Mouse (Mus musculus) midbrain, embryonic 11.5 days (tissue): ENCODE results near the gene Cyp2t4. TPM values are rescaled to one million over a fixed set of nuclear protein-coding genes. Genes with fewer than 3 reads are reported as not detected.

Experiments
- ATAC-seq: fragments of 200-750 bp; cut with Nextera tagmentation; 2 replicates; pipeline ENCODE4 v1.8.0; 2017; ENCODE audit warnings: moderate TSS enrichment, moderate library complexity; ENCODE audit not compliant: low FRiP score
- DNase-seq: peaks from one replicate; pipeline ENCODE4 v3.0.0; 2015; ENCODE audit warnings: low spot score; ENCODE audit errors: missing footprints
- H3K27ac ChIP-seq: fragments of 300-500 bp; sonication (generic); 2 replicates; pipeline ENCODE4 v1.5.1; 2014; ENCODE audit warnings: low read depth, low read length
- H3K27me3 ChIP-seq: fragments of 300-500 bp; sonication (generic); 2 replicates; pipeline ENCODE4 v1.6.1; 2014; ENCODE audit warnings: mild to moderate bottlenecking, low read length, moderate library complexity, mixed read lengths; ENCODE audit not compliant: control insufficient read depth, insufficient read depth
- H3K36me3 ChIP-seq: fragments of 300-500 bp; sonication (generic); 2 replicates; pipeline ENCODE4 v1.6.1; 2014; ENCODE audit warnings: mild to moderate bottlenecking, low read length, moderate library complexity, mixed read lengths; ENCODE audit not compliant: control insufficient read depth, insufficient read depth
- H3K4me1 ChIP-seq: fragments of 300-500 bp; sonication (generic); 2 replicates; pipeline ENCODE4 v1.6.1; 2014; ENCODE audit warnings: low read length; ENCODE audit not compliant: control insufficient read depth, insufficient read depth
- H3K4me2 ChIP-seq: fragments of 300-500 bp; sonication (generic); 2 replicates; pipeline ENCODE4 v1.6.1; 2014; ENCODE audit warnings: mild to moderate bottlenecking, moderate library complexity
- H3K4me3 ChIP-seq: fragments of 300-500 bp; sonication (generic); 2 replicates; pipeline ENCODE4 v1.5.1; 2014; ENCODE audit warnings: low read depth, low read length
- H3K9ac ChIP-seq: fragments of 300-500 bp; sonication (generic); 2 replicates; pipeline ENCODE4 v1.6.1; 2014; ENCODE audit warnings: low read length
- H3K9me3 ChIP-seq: fragments of 300-500 bp; sonication (generic); 2 replicates; pipeline ENCODE4 v1.6.1; 2016; ENCODE audit warnings: low read length; ENCODE audit not compliant: control insufficient read depth
- WGBS: fragments of 180-500 bp; shearing (Covaris S2); extraction: QIAGEN DNeasy Blood & Tissue Kit; methylation state at CpG from one replicate; pipeline ENCODE4 v1.1.7; 2014; 5-methylcytosine and 5-hydroxymethylcytosine counted together
- polyA plus RNA-seq: library from polyadenylated mRNA; unstranded; fragments of >200 nt; fragmentation: Nextera tagmentation; extraction: Ambion mirVana; gene quantifications from 2 replicates; pipeline ENCODE4 v1.2.1, GENCODE M21; 2014

The Cyp2t4 gene
- polyA plus RNA-seq, result 0.11 and 0.19 TPM in 2 replicates

- Histone ChIP-seq H3K4me2 (no peak within 1 kb of the TSS), H3K27me3 (no peaks in the 10 kb centered on the region), H3K4me3 (no peak within 1 kb of the TSS), H3K9ac (no peak within 1 kb of the TSS), H3K9me3 (no peaks in the 10 kb centered on the region), H3K27ac (no peak within 1 kb of the TSS), H3K36me3 (peaks cover 2% of the 10 kb centered on the region; the same call in 1 of the 2 replicates), H3K4me1 (no peaks in the 10 kb centered on the region)
- DNase-seq (no peak), ATAC-seq (no peak)
- WGBS, result 74% methylated on average over 10 of the region's 10 CpGs
These were observed at the start of gene Cyp2t4 for GRCm38 (mm10) chr7:27153205-27153764. Gene Cyp2t4, plus strand, starts transcription at chr7:27153714.

- Histone ChIP-seq H3K27ac (no peak overlapping the region), H3K9ac (no peak overlapping the region), H3K9me3 (peaks cover 2% of the 10 kb centered on the region; the same call in 1 of the 2 replicates), H3K4me1 (no peaks in the 10 kb centered on the region), H3K4me3 (no peak overlapping the region), H3K36me3 (no peaks in the 10 kb centered on the region), H3K27me3 (no peaks in the 10 kb centered on the region), H3K4me2 (no peak overlapping the region)
- WGBS, result 71% methylated on average over 5 of the region's 5 CpGs
- no peak for ATAC-seq
- no peak for DNase-seq
These were observed 48.6 kb upstream of the Cyp2t4 start for GRCm38 (mm10) chr7:27104882-27105281.

DNA sequence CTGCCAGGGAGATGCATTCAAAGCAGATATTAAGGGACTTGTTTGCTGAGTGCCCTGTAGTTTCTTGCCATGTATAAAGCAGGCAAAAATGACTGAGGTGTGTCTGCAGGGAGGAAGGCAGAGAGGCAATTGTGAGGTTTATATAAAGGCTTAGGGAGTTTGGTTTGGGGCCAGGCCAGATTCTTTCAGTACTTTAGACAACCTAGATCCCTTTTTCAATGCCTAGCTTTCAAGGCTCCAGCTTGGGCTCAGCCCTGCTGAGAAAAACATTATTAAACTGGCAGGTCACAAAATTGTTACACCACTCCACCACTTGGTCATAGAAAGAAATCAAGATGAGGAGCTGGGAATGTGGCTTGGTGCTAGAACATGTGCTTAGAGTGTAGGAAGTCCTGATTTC is 43.2 kb upstream of the Cyp2t4 start:
- Histone ChIP-seq H3K4me3 (no peak overlapping the region), H3K36me3 (no peaks in the 10 kb centered on the region), H3K9me3 (peaks cover 2% of the 10 kb centered on the region; the same call in 1 of the 2 replicates), H3K27ac (no peak overlapping the region), H3K9ac (no peak overlapping the region), H3K4me2 (no peak overlapping the region), H3K4me1 (no peaks in the 10 kb centered on the region), H3K27me3 (no peaks in the 10 kb centered on the region)
- DNase-seq (no peak), ATAC-seq (no peak)

DNA sequence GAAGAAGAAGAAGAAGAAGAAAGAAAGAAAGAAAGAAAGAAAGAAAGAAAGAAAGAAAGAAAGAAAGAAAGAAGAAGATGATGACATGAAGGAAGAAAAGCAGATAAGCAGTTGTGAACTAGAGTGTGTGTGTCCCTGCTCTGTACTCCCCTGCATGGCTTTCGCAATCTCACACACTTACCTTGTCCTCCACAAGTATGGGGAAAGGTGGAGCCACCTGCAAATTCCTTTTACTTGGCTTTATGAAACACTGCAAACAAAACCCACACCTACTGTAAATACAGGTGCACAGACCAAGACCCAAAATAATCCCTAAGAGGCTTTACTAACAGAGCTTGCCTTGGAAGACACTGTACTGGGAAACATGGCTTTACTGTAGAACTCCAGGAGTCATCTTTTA is 42.5 kb upstream of the Cyp2t4 start:
- no peak overlapping the region for H3K4me2 ChIP-seq
- H3K4me3 ChIP-seq, result no peak overlapping the region
- ATAC-seq (no peak), DNase-seq (no peak)
- H3K27ac ChIP-seq, result no peak overlapping the region
- 100% methylated on average over 1 of the region's 1 CpGs for WGBS
- no peaks in the 10 kb centered on the region for H3K4me1 ChIP-seq
- peaks cover 2% of the 10 kb centered on the region; the same call in 1 of the 2 replicates for H3K9me3 ChIP-seq
- H3K27me3 ChIP-seq, result no peaks in the 10 kb centered on the region
- no peaks in the 10 kb centered on the region for H3K36me3 ChIP-seq
- no peak overlapping the region for H3K9ac ChIP-seq

DNA sequence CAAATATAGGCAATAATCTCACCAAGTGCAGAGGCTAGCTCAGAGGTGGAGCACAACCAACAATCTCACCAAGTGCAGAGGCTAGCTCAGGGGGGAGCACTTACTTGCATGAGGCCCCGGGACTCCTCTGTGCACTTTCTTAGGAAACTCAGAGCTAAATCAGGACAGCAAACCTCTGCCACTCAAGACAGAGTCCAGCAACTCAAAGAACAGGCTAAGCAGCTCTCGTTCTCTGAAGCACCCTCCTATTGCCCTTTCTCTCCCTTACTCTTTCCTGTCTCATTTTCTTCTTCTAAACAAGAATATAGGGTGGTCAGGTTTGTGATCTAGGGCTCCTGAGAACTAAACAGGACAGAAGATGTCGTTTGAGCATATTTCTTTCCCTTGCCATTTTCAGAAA is 41.5 kb upstream of the Cyp2t4 start:
- Histone ChIP-seq H3K9ac (no peak overlapping the region), H3K4me1 (no peaks in the 10 kb centered on the region), H3K27me3 (no peaks in the 10 kb centered on the region), H3K4me3 (no peak overlapping the region), H3K9me3 (peaks cover 2% of the 10 kb centered on the region; the same call in 1 of the 2 replicates), H3K4me2 (no peak overlapping the region), H3K36me3 (no peaks in the 10 kb centered on the region), H3K27ac (no peak overlapping the region)
- WGBS, result 75% methylated on average over 3 of the region's 3 CpGs
- ATAC-seq (no peak), DNase-seq (no peak)

GRCm38 (mm10) chr7:27118033-27118511 is 35.4 kb upstream of the Cyp2t4 start:
- Histone ChIP-seq H3K27me3 (no peaks in the 10 kb centered on the region), H3K27ac (no peak overlapping the region), H3K9me3 (no peaks in the 10 kb centered on the region), H3K4me1 (no peaks in the 10 kb centered on the region), H3K9ac (no peak overlapping the region), H3K4me2 (no peak overlapping the region), H3K36me3 (no peaks in the 10 kb centered on the region), H3K4me3 (no peak overlapping the region)
- no peak for ATAC-seq
- no peak for DNase-seq
- WGBS, result 70% methylated on average over 4 of the region's 4 CpGs

DNA sequence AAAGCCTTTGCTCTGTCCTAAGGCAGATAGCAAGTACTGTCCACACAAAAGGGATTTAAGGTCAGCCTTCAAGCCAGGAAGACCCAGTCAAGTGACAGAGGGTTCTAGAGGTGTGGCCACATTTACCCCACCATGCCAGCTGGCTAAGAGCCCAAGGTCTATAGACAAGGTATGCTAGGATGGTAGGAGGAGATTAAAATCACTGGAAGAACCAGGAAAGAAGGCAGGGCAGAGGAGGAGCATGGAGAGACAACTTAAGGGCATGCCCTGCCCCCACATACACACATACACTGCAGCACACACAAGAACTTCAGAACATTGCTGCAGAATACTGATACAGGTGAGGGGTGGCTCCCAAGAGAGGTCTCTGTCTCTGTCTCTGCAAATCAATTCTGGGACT is 33.8 kb upstream of the Cyp2t4 start, which contains the start of gene Cyp2f2:
Gene Cyp2f2 (plus strand): TSS at position 234 of the 400 bp plus-strand sequence.
- H3K4me2 ChIP-seq, result no peak within 1 kb of the TSS
- ATAC-seq (no peak), DNase-seq (no peak)
- no peak within 1 kb of the TSS for H3K27ac ChIP-seq
- no peak within 1 kb of the TSS for H3K4me3 ChIP-seq
- H3K27me3 ChIP-seq, result no peaks in the 10 kb centered on the region
- no peaks in the 10 kb centered on the region for H3K9me3 ChIP-seq
- no peak within 1 kb of the TSS for H3K9ac ChIP-seq
- no peaks in the 10 kb centered on the region for H3K4me1 ChIP-seq
- no peaks in the 10 kb centered on the region for H3K36me3 ChIP-seq

DNA sequence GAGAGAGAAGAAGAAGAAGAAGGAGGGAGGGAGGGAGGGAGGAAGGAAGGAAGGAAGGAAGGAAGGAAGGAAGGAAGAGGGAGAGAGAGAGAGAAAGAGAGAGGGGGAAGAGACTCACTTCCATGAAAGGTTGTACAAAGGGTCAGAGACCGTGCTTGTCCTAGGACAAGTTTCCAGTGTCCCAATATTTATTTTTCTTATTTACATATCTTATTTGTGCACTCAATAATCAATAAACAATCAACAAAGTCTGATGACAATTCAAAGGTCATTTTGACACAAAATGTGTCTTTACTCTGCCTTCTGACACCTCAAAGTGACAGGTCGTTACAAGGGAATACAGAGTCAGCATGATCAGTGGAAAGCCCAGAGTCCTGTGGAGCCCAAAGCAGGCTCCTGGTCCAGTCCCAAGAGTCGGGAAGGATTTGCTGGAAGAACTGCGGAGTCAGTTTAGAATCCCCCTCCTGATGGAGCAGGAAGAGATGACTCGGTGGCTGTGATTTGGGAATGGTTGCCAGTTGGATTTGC is 29.1 kb upstream of the Cyp2t4 start:
- Histone ChIP-seq H3K27ac (no peak overlapping the region), H3K36me3 (no peaks in the 10 kb centered on the region), H3K9ac (no peak overlapping the region), H3K4me3 (no peak overlapping the region), H3K4me1 (no peaks in the 10 kb centered on the region), H3K9me3 (no peaks in the 10 kb centered on the region), H3K27me3 (no peaks in the 10 kb centered on the region), H3K4me2 (no peak overlapping the region)
- ATAC-seq, result no peak
- DNase-seq, result no peak
- 71% methylated on average over 5 of the region's 5 CpGs for WGBS

DNA sequence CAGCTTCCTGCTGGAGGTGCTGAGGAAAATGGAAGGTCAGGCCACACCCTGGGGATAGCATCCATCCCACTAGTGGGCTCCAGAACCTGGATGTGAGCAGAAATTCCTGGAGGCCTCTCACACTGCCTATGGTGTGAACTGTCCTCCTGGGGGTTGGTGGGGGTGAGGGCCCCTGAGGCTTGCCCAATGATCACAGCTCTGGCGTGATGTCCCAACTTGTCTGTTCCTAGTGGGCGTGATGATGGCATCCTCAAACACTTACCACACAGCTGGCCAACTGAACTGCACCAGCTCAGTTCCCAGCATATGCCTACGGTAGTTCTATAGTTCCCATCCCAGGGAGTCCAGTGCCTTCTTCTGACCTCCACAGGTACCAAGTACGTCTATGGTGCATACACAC is 28.5 kb upstream of the Cyp2t4 start:
- H3K4me3 ChIP-seq, result no peak overlapping the region
- no peaks in the 10 kb centered on the region for H3K4me1 ChIP-seq
- H3K9ac ChIP-seq, result no peak overlapping the region
- no peaks in the 10 kb centered on the region for H3K9me3 ChIP-seq
- WGBS, result 82% methylated on average over 4 of the region's 4 CpGs
- H3K27ac ChIP-seq, result no peak overlapping the region
- H3K4me2 ChIP-seq, result no peak overlapping the region
- no peaks in the 10 kb centered on the region for H3K36me3 ChIP-seq
- no peaks in the 10 kb centered on the region for H3K27me3 ChIP-seq
- ATAC-seq, result no peak
- DNase-seq, result no peak
